Mouse (Mus musculus) heart, postnatal 0 days (tissue): ENCODE results near the gene Gpr68. TPM values are rescaled to one million over a fixed set of nuclear protein-coding genes. Genes with fewer than 3 reads are reported as not detected.

Source experiments
- ATAC-seq: fragments of 200-750 bp; cut with Nextera tagmentation; 2 replicates; pipeline ENCODE4 v1.8.0; 2017; ENCODE audit warnings: low read depth, moderate number of reproducible peaks, moderate library complexity; ENCODE audit not compliant: insufficient read depth
- DNase-seq: peaks from one replicate; pipeline ENCODE4 v3.0.0-alpha.2; 2016; ENCODE audit warnings: low spot score
- H3K27ac ChIP-seq: fragments of 300-500 bp; sonication (generic); 2 replicates; pipeline ENCODE4 v1.5.1; 2014; ENCODE audit warnings: low read depth, mild to moderate bottlenecking
- H3K27me3 ChIP-seq: fragments of 300-500 bp; sonication (generic); 2 replicates; pipeline ENCODE4 v1.6.1; 2014; ENCODE audit warnings: low read length, mixed read lengths; ENCODE audit not compliant: control insufficient read depth, insufficient read depth
- H3K36me3 ChIP-seq: fragments of 300-500 bp; sonication (generic); replicated peaks from 2 replicates; pipeline ENCODE4 v1.6.1; 2014; ENCODE audit warnings: low read length, mixed read lengths; ENCODE audit not compliant: control insufficient read depth, insufficient read depth
- H3K4me1 ChIP-seq: fragments of 300-500 bp; sonication (generic); 2 replicates; pipeline ENCODE4 v1.6.1; 2014; ENCODE audit warnings: antibody characterized with exemption; ENCODE audit not compliant: control insufficient read depth, insufficient read depth
- H3K4me2 ChIP-seq: fragments of 300-500 bp; sonication (generic); 2 replicates; pipeline ENCODE4 v1.6.1; 2014; ENCODE audit warnings: low read depth, mild to moderate bottlenecking, low read length, moderate library complexity
- H3K4me3 ChIP-seq: fragments of 300-500 bp; sonication (generic); 2 replicates; pipeline ENCODE4 v1.5.1; 2014; ENCODE audit warnings: low read depth, low read length
- H3K9ac ChIP-seq: fragments of 300-500 bp; sonication (generic); replicated peaks from 2 replicates; pipeline ENCODE4 v1.6.1; 2014; ENCODE audit warnings: low read depth, low read length, mixed read lengths
- H3K9me3 ChIP-seq: fragments of 300-500 bp; sonication (generic); replicated peaks from 2 replicates; pipeline ENCODE4 v1.6.1; 2016; ENCODE audit warnings: low read length; ENCODE audit not compliant: control insufficient read depth
- CTCF ChIP-seq: IDR thresholded peaks from 2 replicates; pipeline ENCODE4 v1.5.1; 2016; ENCODE audit warnings: antibody characterized with exemption, control low read depth, low read depth
- EP300 ChIP-seq: IDR thresholded peaks from 2 replicates; pipeline ENCODE4 v1.6.1; 2016; ENCODE audit warnings: antibody characterized with exemption, low read depth
- WGBS: fragments of 180-500 bp; shearing (Covaris S2); extraction: QIAGEN DNeasy Blood & Tissue Kit; methylation state at CpG from one replicate; pipeline ENCODE4 v1.1.7; 2014; 5-methylcytosine and 5-hydroxymethylcytosine counted together
- polyA plus RNA-seq: library from polyadenylated mRNA; unstranded; fragments of >200 nt; fragmentation: Nextera tagmentation; extraction: Ambion mirVana; gene quantifications from 2 replicates; pipeline ENCODE4 v1.2.1, GENCODE M21; 2015
- total RNA-seq: library from RNA; depleted of rRNA; stranded (reverse); fragments of >200 nt; gene quantifications from 2 replicates; pipeline ENCODE4 v1.2.3, GENCODE M21; 2014; ENCODE audit warnings: low replicate concordance

Gpr68 gene
- total and polyA plus RNA-seq, 2 experiments from 2014 or later = 2.0 to 2.5 TPM

GRCm38 (mm10) chr12:100895504-100895903 lies 12.5 kb downstream of the Gpr68 start:
- Histone ChIP-seq H3K4me3 (no peak overlapping the region), H3K4me1 (no peaks in the 10 kb centered on the region), H3K36me3 (no peaks in the 10 kb centered on the region), H3K27ac (no peak overlapping the region), H3K9me3 (no peaks in the 10 kb centered on the region), H3K9ac (no peak overlapping the region), H3K4me2 (no peak overlapping the region), H3K27me3 (peaks cover 33% of the 10 kb centered on the region)
- 33% methylated on average over 2 of the region's 2 CpGs for WGBS
- TF ChIP-seq CTCF = no peak
- TF ChIP-seq EP300 = no peak
- no peak for DNase-seq
- no peak for ATAC-seq

GRCm38 (mm10) chr12:100890548-100890947 lies 17.4 kb downstream of the Gpr68 start:
- Histone ChIP-seq H3K9me3 (no peaks in the 10 kb centered on the region), H3K27me3 (no peaks in the 10 kb centered on the region), H3K4me2 (no peak overlapping the region), H3K4me1 (no peaks in the 10 kb centered on the region), H3K36me3 (no peaks in the 10 kb centered on the region), H3K4me3 (no peak overlapping the region), H3K27ac (no peak overlapping the region), H3K9ac (no peak overlapping the region)
- TF ChIP-seq EP300 (no peak), CTCF (no peak)
- ATAC-seq (no peak), DNase-seq (no peak)
- WGBS = 78% methylated on average over 3 of the region's 3 CpGs

DNA sequence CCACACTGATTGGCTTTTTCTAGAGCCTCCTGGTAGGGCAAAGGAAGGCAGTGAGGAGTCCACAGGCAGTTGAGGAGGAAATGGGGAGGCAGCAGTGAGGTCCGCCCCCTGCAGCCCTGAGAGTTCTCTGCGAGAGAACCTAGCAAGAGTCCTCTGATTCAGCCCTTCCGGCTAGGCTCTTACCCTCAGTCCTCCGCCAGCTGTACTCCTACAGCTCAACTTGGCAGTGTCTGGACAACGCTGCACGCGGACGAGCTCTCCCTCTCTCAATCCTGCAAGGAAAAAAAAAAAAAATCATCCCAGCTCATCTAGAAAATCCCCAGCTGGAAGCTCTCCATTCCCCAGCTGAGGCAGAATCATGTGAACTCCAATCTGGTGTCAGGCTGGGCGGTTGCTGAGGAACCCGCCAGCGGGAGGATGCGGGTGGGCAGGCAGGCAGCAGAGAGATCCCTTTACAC lies 20.2 kb downstream of the Gpr68 start:
- Histone ChIP-seq H3K4me2 (no peak overlapping the region), H3K36me3 (no peaks in the 10 kb centered on the region), H3K27me3 (no peaks in the 10 kb centered on the region), H3K4me3 (no peak overlapping the region), H3K9me3 (no peaks in the 10 kb centered on the region), H3K9ac (no peak overlapping the region), H3K27ac (no peak overlapping the region), H3K4me1 (no peaks in the 10 kb centered on the region)
- DNase-seq (peak; percentile 39), ATAC-seq (peak; percentile 53; the same call in 1 of the 2 replicates)
- 34% methylated on average over 12 of the region's 12 CpGs for WGBS
- TF ChIP-seq EP300 (no peak), CTCF (no peak)

GRCm38 (mm10) chr12:100886877-100887276 lies 21.1 kb downstream of the Gpr68 start:
- Histone ChIP-seq H3K9ac (no peak overlapping the region), H3K36me3 (no peaks in the 10 kb centered on the region), H3K9me3 (no peaks in the 10 kb centered on the region), H3K27me3 (no peaks in the 10 kb centered on the region), H3K4me1 (no peaks in the 10 kb centered on the region), H3K4me2 (no peak overlapping the region), H3K27ac (no peak overlapping the region), H3K4me3 (no peak overlapping the region)
- 78% methylated on average over 4 of the region's 4 CpGs for WGBS
- no peak for DNase-seq
- no peak for ATAC-seq
- no peak for TF ChIP-seq CTCF
- no peak for TF ChIP-seq EP300

GRCm38 (mm10) chr12:100885585-100885984 lies 22.4 kb downstream of the Gpr68 start:
- 88% methylated on average over 3 of the region's 3 CpGs for WGBS
- Histone ChIP-seq H3K4me2 (no peak overlapping the region), H3K27ac (no peak overlapping the region), H3K9me3 (no peaks in the 10 kb centered on the region), H3K9ac (no peak overlapping the region), H3K4me3 (no peak overlapping the region), H3K27me3 (no peaks in the 10 kb centered on the region), H3K36me3 (no peaks in the 10 kb centered on the region), H3K4me1 (no peaks in the 10 kb centered on the region)
- DNase-seq (no peak), ATAC-seq (no peak)
- TF ChIP-seq CTCF (no peak), EP300 (no peak)

DNA sequence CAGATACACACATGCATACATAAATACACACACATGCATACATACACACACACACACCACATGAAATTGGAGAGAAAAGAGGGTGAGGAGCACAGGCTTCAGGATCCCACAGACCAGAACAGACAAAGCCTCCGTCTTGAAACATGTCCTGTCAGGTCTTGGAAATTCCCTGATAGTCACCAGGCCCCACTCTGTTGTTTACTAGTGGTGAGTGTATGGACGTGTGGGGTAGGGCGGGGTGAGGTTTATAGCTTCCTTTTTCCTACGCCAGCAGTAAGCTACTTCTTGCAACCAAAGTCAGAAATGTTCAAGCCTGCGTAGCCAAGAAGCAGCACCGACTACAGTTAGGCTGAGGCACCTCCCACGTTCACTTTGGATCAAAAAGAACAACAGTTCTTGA lies 24.8 kb downstream of the Gpr68 start:
- Histone ChIP-seq H3K4me3 (no peak overlapping the region), H3K9ac (no peak overlapping the region), H3K27ac (no peak overlapping the region), H3K36me3 (0 out of 2 replicates have a peak, but pooled peaks cover 1% of the 10 kb centered on the region), H3K4me1 (no peaks in the 10 kb centered on the region), H3K9me3 (no peaks in the 10 kb centered on the region), H3K27me3 (no peaks in the 10 kb centered on the region), H3K4me2 (no peak overlapping the region)
- ATAC-seq (no peak), DNase-seq (no peak)
- 64% methylated on average over 7 of the region's 7 CpGs for whole genome bisulfite sequencing
- TF ChIP-seq CTCF (no peak), EP300 (no peak)
